Mouse (Mus musculus) stomach, postnatal 0 days (tissue): ENCODE data around the gene Gtf3c3. TPM values are rescaled to one million over a fixed set of nuclear protein-coding genes. Genes with fewer than 3 reads are reported as not detected.
A peak's percentile ranks its signal among the peaks of the same experiment; 100 is the strongest.

Source experiments
- ATAC-seq: fragments of 200-750 bp; cut with Nextera tagmentation; 2 replicates; pipeline ENCODE4 v1.8.0; 2017; ENCODE audit not compliant: low FRiP score, low TSS enrichment
- DNase-seq: peaks from one replicate; pipeline ENCODE4 v3.0.0-alpha.2; 2016; ENCODE audit warnings: low spot score
- H3K27ac ChIP-seq: fragments of 300-500 bp; sonication (generic); replicated peaks from 2 replicates; pipeline ENCODE4 v1.5.1; 2014; ENCODE audit warnings: mild to moderate bottlenecking, control low read depth
- H3K27me3 ChIP-seq: fragments of 300-500 bp; sonication (generic); 2 replicates; pipeline ENCODE4 v1.6.1; 2014; ENCODE audit warnings: low read length; ENCODE audit not compliant: control insufficient read depth, insufficient read depth
- H3K36me3 ChIP-seq: fragments of 300-500 bp; sonication (generic); 2 replicates; pipeline ENCODE4 v1.6.1; 2014; ENCODE audit warnings: low read length, mixed read lengths; ENCODE audit not compliant: control insufficient read depth, insufficient read depth
- H3K4me1 ChIP-seq: fragments of 300-500 bp; sonication (generic); replicated peaks from 2 replicates; pipeline ENCODE4 v1.6.1; 2014; ENCODE audit warnings: antibody characterized with exemption; ENCODE audit not compliant: control insufficient read depth, insufficient read depth
- H3K4me2 ChIP-seq: fragments of 300-500 bp; sonication (generic); replicated peaks from 2 replicates; pipeline ENCODE4 v1.6.1; 2014; ENCODE audit warnings: low read depth, mild to moderate bottlenecking, control low read depth, moderate library complexity
- H3K4me3 ChIP-seq: fragments of 300-500 bp; sonication (generic); 2 replicates; pipeline ENCODE4 v1.5.1; 2014; ENCODE audit warnings: low read depth, low read length, control low read depth
- H3K9ac ChIP-seq: fragments of 300-500 bp; sonication (generic); 2 replicates; pipeline ENCODE4 v1.6.1; 2014; ENCODE audit warnings: mild to moderate bottlenecking, low read length, control low read depth, mixed read lengths
- H3K9me3 ChIP-seq: fragments of 300-500 bp; sonication (generic); 2 replicates; pipeline ENCODE4 v1.6.1; 2016; ENCODE audit warnings: low read length; ENCODE audit not compliant: control insufficient read depth
- CTCF ChIP-seq: IDR thresholded peaks from 2 replicates; pipeline ENCODE4 v1.5.1; 2016; ENCODE audit warnings: antibody characterized with exemption, low read depth, mild to moderate bottlenecking, moderate library complexity
- EP300 ChIP-seq: optimal IDR thresholded peaks from 2 replicates; pipeline ENCODE3; 2016; ENCODE audit warnings: antibody characterized with exemption
- WGBS: fragments of 180-500 bp; shearing (Covaris S2); extraction: QIAGEN DNeasy Blood & Tissue Kit; methylation state at CpG from one replicate; pipeline ENCODE4 v1.1.7; 2014; 5-methylcytosine and 5-hydroxymethylcytosine counted together
- polyA plus RNA-seq: library from polyadenylated mRNA; unstranded; fragments of >200 nt; fragmentation: Nextera tagmentation; extraction: Ambion mirVana; gene quantifications from 2 replicates; pipeline ENCODE4 v1.2.1, GENCODE M21; 2015

Gtf3c3 gene
- 8.7 and 8.9 TPM in 2 replicates for polyA plus RNA-seq

DNA sequence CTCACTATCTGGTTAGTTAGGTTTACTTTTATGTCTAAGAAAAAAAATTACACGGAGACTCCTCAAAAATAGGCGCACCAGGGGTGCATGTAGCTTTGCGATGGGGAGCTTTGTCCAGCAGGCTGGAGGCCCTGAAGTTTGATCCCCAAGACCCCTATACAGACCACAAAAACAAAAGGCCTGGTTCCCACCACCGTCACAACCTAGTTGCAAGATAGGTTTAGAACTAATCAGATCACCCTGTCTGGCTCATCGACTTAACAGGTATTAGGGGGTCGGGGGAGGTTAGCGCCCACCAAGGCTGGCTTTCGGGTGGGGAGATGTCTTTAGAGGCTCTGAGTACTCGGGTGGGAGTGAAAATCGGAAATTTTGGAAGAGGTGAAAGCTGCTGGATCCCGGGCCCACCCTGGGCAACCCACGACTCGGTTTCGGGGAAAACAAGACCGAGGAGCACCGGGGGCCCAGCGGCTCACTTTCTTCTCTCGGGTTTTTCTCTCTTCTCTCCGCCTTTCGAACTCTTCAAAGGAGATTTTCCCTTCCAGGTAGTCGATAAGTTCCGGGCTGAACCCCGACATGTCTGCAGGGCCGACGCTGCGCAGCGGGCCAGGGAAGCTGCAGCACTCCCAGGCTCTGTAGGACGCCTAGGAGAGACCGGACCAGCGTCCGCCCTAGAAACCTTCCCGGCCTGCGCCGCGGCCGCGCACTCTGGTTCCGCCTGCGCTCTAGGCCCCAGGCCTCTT lies at the start of gene Gtf3c3:
Gtf3c3 (minus strand) TSS at position 632 of the 740 bp plus-strand sequence.
- H3K4me2 ChIP-seq, result peak within 1 kb of the TSS; percentile 78
- TF ChIP-seq EP300 (no peak), CTCF (no peak)
- H3K9ac ChIP-seq, result peak within 1 kb of the TSS; percentile 87
- 0 out of 2 replicates have a peak, but pooled peaks cover 3% of the 10 kb centered on the region for H3K36me3 ChIP-seq
- no peak within 1 kb of the TSS; the same call in 1 of the 2 replicates for H3K27ac ChIP-seq
- WGBS, result 3% methylated on average over 39 of the region's 39 CpGs
- H3K9me3 ChIP-seq, result no peaks in the 10 kb centered on the region
- no peaks in the 10 kb centered on the region for H3K4me1 ChIP-seq
- peak; percentile 98 for ATAC-seq
- H3K4me3 ChIP-seq, result peak within 1 kb of the TSS; percentile 72
- peak; percentile 84 for DNase-seq
- H3K27me3 ChIP-seq, result no peaks in the 10 kb centered on the region

GRCm38 (mm10) chr1:54484744-54485420 lies 46.1 kb upstream of the Gtf3c3 start:
- DNase-seq (no peak), ATAC-seq (no peak)
- H3K36me3 ChIP-seq, result no peaks in the 10 kb centered on the region; the same call in 1 of the 2 replicates
- H3K9me3 ChIP-seq, result no peaks in the 10 kb centered on the region
- 90% methylated on average over 3 of the region's 3 CpGs for WGBS
- H3K4me2 ChIP-seq, result no peak overlapping the region
- H3K4me1 ChIP-seq, result no peaks in the 10 kb centered on the region
- H3K27ac ChIP-seq, result no peak overlapping the region
- H3K4me3 ChIP-seq, result no peak overlapping the region
- H3K27me3 ChIP-seq, result no peaks in the 10 kb centered on the region
- TF ChIP-seq EP300, result no peak
- TF ChIP-seq CTCF, result no peak
- no peak overlapping the region for H3K9ac ChIP-seq

- ATAC-seq (no peak), DNase-seq (no peak)
- TF ChIP-seq CTCF (no peak), EP300 (no peak)
- no peaks in the 10 kb centered on the region for H3K27me3 ChIP-seq
- no peak overlapping the region for H3K9ac ChIP-seq
- no peaks in the 10 kb centered on the region for H3K9me3 ChIP-seq
- WGBS, result 95% methylated on average over 12 of the region's 12 CpGs
- H3K36me3 ChIP-seq, result no peaks in the 10 kb centered on the region
- no peak overlapping the region for H3K4me3 ChIP-seq
- no peak overlapping the region for H3K27ac ChIP-seq
- H3K4me2 ChIP-seq, result no peak overlapping the region
- H3K4me1 ChIP-seq, result no peaks in the 10 kb centered on the region
Measured at GRCm38 (mm10) chr1:54480491-54480890, 41.7 kb upstream of the Gtf3c3 start.

DNA sequence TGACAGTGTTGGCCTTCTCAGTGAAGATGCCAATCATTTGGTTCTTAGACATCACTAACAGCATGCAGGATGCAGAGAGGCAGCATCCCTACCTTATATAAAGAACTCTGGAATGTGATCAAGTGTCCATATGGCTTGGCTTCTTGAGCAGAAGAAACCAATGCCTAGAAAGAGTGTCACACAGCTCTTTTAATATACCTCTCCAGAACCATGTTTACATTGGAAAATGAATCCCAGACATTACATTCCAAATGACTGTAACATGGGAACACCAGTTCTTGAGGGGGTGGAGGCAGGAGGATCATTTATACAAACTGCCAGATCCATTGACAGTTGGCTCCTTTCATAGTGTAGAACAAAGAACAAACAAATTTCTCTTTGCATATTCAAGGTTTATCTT lies 29.9 kb upstream of the Gtf3c3 start:
- no peak for DNase-seq
- Histone ChIP-seq H3K27ac (no peak overlapping the region), H3K4me1 (no peaks in the 10 kb centered on the region), H3K36me3 (no peaks in the 10 kb centered on the region), H3K9me3 (no peaks in the 10 kb centered on the region), H3K4me2 (no peak overlapping the region), H3K4me3 (no peak overlapping the region), H3K9ac (no peak overlapping the region), H3K27me3 (no peaks in the 10 kb centered on the region)
- ATAC-seq, result no peak
- no peak for TF ChIP-seq EP300
- TF ChIP-seq CTCF, result no peak

DNA sequence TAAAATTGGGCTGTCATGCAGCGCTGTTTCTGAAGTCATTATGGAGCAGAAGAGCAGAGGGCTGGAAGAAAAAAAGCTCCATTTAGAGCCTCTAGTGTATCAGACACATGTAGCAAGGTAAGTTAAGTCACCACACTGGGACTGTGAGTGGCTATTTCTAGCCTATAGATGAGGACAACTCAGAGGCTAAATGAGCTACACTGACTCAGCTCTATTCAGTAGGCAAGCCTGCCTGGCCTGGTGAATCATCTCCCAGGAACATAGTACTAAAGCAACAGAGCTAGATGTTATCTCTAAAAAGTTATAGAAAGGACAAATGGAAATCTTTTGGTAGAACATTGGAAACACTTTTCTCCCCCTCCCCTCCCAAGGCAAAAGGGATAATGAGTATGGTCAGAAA lies 28.6 kb upstream of the Gtf3c3 start:
- Histone ChIP-seq H3K9me3 (no peaks in the 10 kb centered on the region), H3K4me3 (no peak overlapping the region), H3K27me3 (no peaks in the 10 kb centered on the region), H3K9ac (no peak overlapping the region), H3K36me3 (no peaks in the 10 kb centered on the region), H3K27ac (no peak overlapping the region), H3K4me2 (no peak overlapping the region), H3K4me1 (no peaks in the 10 kb centered on the region)
- ATAC-seq (no peak), DNase-seq (no peak)
- TF ChIP-seq CTCF, result no peak
- no peak for TF ChIP-seq EP300
- 77% methylated on average over 1 of the region's 1 CpGs for WGBS

GRCm38 (mm10) chr1:54452116-54452515 lies 13.3 kb upstream of the Gtf3c3 start:
- no peak overlapping the region for H3K4me2 ChIP-seq
- whole genome bisulfite sequencing, result 84% methylated on average over 2 of the region's 2 CpGs
- no peak for DNase-seq

More at GRCm38 (mm10) chr1:54452116-54452515, 13.3 kb upstream of the Gtf3c3 start:
- Histone ChIP-seq H3K27ac (no peak overlapping the region), H3K36me3 (no peaks in the 10 kb centered on the region), H3K9ac (no peak overlapping the region), H3K4me1 (no peaks in the 10 kb centered on the region), H3K9me3 (no peaks in the 10 kb centered on the region), H3K4me3 (no peak overlapping the region), H3K27me3 (no peaks in the 10 kb centered on the region)
- ATAC-seq, result no peak
- TF ChIP-seq CTCF (no peak), EP300 (no peak)
